Mouse (Mus musculus) MN1 (cell line): ENCODE measurements around the gene Myh13.

Experiments used
- DNase-seq: peaks from one replicate; pipeline ENCODE4 v3.0.0-alpha.2; 2016; ENCODE audit warnings: low spot score

The Myh13 gene

DNA sequence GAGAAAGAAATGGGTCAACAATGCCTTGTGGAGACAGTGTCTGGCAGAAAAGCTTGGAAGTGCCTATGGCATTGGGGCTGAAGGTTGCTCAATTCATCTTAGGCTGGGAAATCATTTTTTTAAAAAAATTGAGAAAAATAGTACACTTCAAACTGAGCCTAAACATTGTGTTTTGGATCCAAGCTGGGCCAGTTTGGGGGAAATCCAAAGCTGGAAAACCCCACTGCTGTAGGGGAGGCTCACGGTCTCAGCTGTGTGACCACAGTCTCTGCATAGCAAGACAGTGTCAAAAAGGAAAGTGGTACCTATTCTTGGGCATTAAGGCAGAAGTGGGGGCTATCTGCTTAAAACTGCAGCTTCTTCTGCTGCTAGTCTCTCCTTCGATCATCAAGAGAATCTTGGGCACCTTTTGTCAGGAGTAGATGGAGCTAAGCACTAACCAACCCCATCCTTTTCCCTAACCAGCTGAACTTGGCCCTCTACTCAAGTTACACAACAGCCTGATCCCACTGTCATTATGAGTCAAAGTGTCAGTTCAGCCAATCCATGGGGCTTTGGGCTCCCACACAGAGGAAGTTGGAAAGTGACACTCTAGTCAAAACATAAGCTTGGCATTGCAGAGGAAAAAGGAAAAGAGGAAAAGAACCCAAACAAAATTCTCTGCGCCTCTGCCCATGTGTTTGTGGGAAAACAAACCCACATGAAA is 69.4 kb downstream of the Myh13 start:
- no peak for DNase-seq

DNA sequence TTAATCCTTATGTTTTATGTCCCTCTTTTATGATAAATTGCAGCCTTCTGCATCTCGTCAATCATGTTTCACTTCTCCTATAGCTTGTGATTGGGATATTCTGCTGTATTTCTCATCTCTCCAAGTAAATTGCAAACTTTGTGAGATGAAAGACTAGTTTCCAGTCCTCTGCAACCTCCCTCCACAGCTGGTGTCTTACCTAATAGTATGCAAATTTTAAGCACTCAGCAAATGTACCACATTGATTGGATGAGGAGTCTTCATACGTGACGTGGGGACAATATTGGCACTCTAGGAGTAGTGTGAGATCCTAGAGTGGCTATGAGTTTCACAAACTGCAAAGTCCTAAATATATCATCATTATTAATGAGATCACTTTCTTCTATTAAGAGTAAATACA is 70.9 kb downstream of the Myh13 start:
- DNase-seq, result no peak

- DNase-seq, result no peak
Observed at GRCm38 (mm10) chr11:67400956-67401355, 79.5 kb downstream of the Myh13 start.

- DNase-seq, result no peak
Observed at GRCm38 (mm10) chr11:67414346-67414940, 93.0 kb downstream of the Myh13 start.
